Mouse (Mus musculus) heart, adult 2 months (tissue): ENCODE results near the gene Pmm2.

ENCODE experiments used
- CTCF ChIP-seq: fragments of 200-600 bp; IDR thresholded peaks from 2 replicates; pipeline ENCODE4 v1.8.1; 2022; ENCODE audit warnings: antibody characterized with exemption, mild to moderate bottlenecking, moderate library complexity
- EP300 ChIP-seq: fragments of 200-500 bp; IDR thresholded peaks from 2 replicates; pipeline ENCODE4 v1.6.1; 2011; ENCODE audit warnings: low read depth, low read length, control low read depth; ENCODE audit not compliant: insufficient read depth
- POLR2A ChIP-seq: fragments of 200-500 bp; IDR thresholded peaks from 2 replicates; pipeline ENCODE4 v1.6.1; 2011; ENCODE audit warnings: mild to moderate bottlenecking, low read depth, low read length, control low read depth; ENCODE audit not compliant: insufficient read depth

DNA sequence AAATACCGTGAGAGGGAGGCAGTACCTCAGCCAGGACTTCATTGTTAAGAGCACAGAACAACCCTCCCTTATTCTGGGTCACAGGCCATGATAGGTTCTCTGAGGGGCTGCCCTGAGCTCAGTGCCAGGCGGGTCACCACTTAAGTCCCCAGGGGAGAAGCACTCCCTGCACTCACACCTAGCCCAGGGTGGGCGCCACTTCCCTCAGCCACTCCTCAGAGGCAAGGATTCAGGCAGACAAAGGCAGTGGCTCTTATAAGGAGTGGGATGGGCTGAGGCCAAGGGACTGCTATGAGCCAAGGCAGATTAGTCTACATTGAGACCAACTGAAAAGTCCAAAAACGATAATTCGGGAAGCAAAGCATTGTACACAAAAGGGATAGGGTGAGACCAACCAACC, 27.9 kb downstream of the Pmm2 start:
- TF ChIP-seq CTCF (no peak), EP300 (no peak), POLR2A (no peak)
